Mouse (Mus musculus) spleen, adult 12 weeks (tissue): Measurements from ENCODE around the gene Cd3eap.

ENCODE experiments used
- DNase-seq: peaks from one replicate; pipeline ENCODE4 v3.0.0; 2022; ENCODE audit warnings: low spot score

The Cd3eap gene

GRCm38 (mm10) chr7:19331910-19332309 is 27.4 kb downstream of the Cd3eap start:
- no peak for DNase-seq

GRCm38 (mm10) chr7:19328425-19328824 is 30.9 kb downstream of the Cd3eap start:
- no peak for DNase-seq

GRCm38 (mm10) chr7:19327782-19328181 is 31.5 kb downstream of the Cd3eap start:
- DNase-seq: no peak

- peak; percentile 56 for DNase-seq
Observed at GRCm38 (mm10) chr7:19327128-19327527, 32.2 kb downstream of the Cd3eap start.

GRCm38 (mm10) chr7:19326359-19326758 is 32.9 kb downstream of the Cd3eap start:
- peak; percentile 62 for DNase-seq

- DNase-seq: no peak
Observed at GRCm38 (mm10) chr7:19325262-19326199, 33.8 kb downstream of the Cd3eap start.

GRCm38 (mm10) chr7:19324221-19324620 is 35.1 kb downstream of the Cd3eap start:
- DNase-seq: no peak

- DNase-seq: no peak
Observed at GRCm38 (mm10) chr7:19322489-19322888, 36.8 kb downstream of the Cd3eap start.

GRCm38 (mm10) chr7:19321464-19321863 is 37.8 kb downstream of the Cd3eap start:
- no peak for DNase-seq

GRCm38 (mm10) chr7:19320637-19321036 is 38.6 kb downstream of the Cd3eap start:
- DNase-seq: no peak

- DNase-seq: peak; percentile 79
Observed at GRCm38 (mm10) chr7:19319906-19320305, 39.4 kb downstream of the Cd3eap start.

- no peak for DNase-seq
Observed at GRCm38 (mm10) chr7:19319458-19319857, 39.8 kb downstream of the Cd3eap start.

- DNase-seq: no peak
Observed at GRCm38 (mm10) chr7:19318676-19319075, 40.6 kb downstream of the Cd3eap start.

- no peak for DNase-seq
Observed at GRCm38 (mm10) chr7:19318201-19318600, 41.1 kb downstream of the Cd3eap start.

GRCm38 (mm10) chr7:19316451-19317161 is 42.7 kb downstream of the Cd3eap start:
- DNase-seq: no peak

GRCm38 (mm10) chr7:19314033-19314432 is 45.2 kb downstream of the Cd3eap start:
- DNase-seq: no peak

GRCm38 (mm10) chr7:19311991-19312390 is 47.3 kb downstream of the Cd3eap start:
- DNase-seq: no peak

- DNase-seq: peak; percentile 83
Observed at GRCm38 (mm10) chr7:19309884-19310641, 49.2 kb downstream of the Cd3eap start, which contains the start of gene Fosb. TSS of gene Fosb (minus strand) at chr7:19310051.

GRCm38 (mm10) chr7:19309278-19309883 is 49.9 kb downstream of the Cd3eap start:
- DNase-seq: no peak

- DNase-seq: peak; percentile 86
Observed at GRCm38 (mm10) chr7:19308454-19309277, 50.6 kb downstream of the Cd3eap start.
